Mouse (Mus musculus): Measurements from ENCODE around the gene Pdia5. TPM values are rescaled to one million over a fixed set of nuclear protein-coding genes. Genes with fewer than 3 reads are reported as not detected.

Pdia5 gene
- total and polyA plus RNA-seq, 2 experiments from 2014 or later: 3.1 to 13.7 TPM

GRCm38 (mm10) chr16:35379344-35379743 is 111.3 kb downstream of the Pdia5 start:
- TF ChIP-seq CTCF (IDR thresholded peaks at IDR 0.05; ENCODE audit: low read depth): no peak
- no peak for TF ChIP-seq EP300 (IDR thresholded peaks at IDR 0.05; ENCODE audit: low read depth)
- H3K4me1 ChIP-seq (ENCODE audit: control insufficient read depth, insufficient read depth): no peaks in the 10 kb centered on the region
- no peaks in the 10 kb centered on the region for H3K9me3 ChIP-seq (replicated peaks; ENCODE audit: control insufficient read depth, low read length)
- H3K9ac ChIP-seq (replicated peaks; ENCODE audit: low read depth, low read length): no peak overlapping the region
- H3K36me3 ChIP-seq (replicated peaks; ENCODE audit: control insufficient read depth, insufficient read depth, low read length): no peaks in the 10 kb centered on the region
- H3K4me2 ChIP-seq (ENCODE audit: low read depth, low read length): no peak overlapping the region
- no peak overlapping the region for H3K27ac ChIP-seq (ENCODE audit: low read depth)
- DNase-seq (ENCODE audit: low spot score) (no peak), ATAC-seq (ENCODE audit: insufficient read depth, low read depth) (no peak)
- WGBS: 69% methylated on average over 3 of the region's 3 CpGs
- no peaks in the 10 kb centered on the region for H3K27me3 ChIP-seq (ENCODE audit: control insufficient read depth, insufficient read depth, low read length)
- no peak overlapping the region for H3K4me3 ChIP-seq (ENCODE audit: low read depth, low read length)

GRCm38 (mm10) chr16:35364063-35364428 is 126.6 kb downstream of the Pdia5 start:
- H3K4me3 ChIP-seq (ENCODE audit: low read depth, low read length): peak overlapping the region; percentile 63
- H3K27ac ChIP-seq (ENCODE audit: low read depth): no peak overlapping the region; the same call in 1 of the 2 replicates
- H3K4me2 ChIP-seq (ENCODE audit: low read depth, low read length): peak overlapping the region; percentile 94
- H3K4me1 ChIP-seq (ENCODE audit: control insufficient read depth, insufficient read depth): peaks cover 7% of the 10 kb centered on the region; the same call in 1 of the 2 replicates
- ATAC-seq (ENCODE audit: insufficient read depth, low read depth) (no peak), DNase-seq (ENCODE audit: low spot score) (no peak)
- peak overlapping the region; percentile 36 for H3K9ac ChIP-seq (replicated peaks; ENCODE audit: low read depth, low read length)
- WGBS: 1% methylated on average over 7 of the region's 7 CpGs
- peaks cover 12% of the 10 kb centered on the region for H3K36me3 ChIP-seq (replicated peaks; ENCODE audit: control insufficient read depth, insufficient read depth, low read length)
- TF ChIP-seq EP300 (IDR thresholded peaks at IDR 0.05; ENCODE audit: low read depth) (no peak), CTCF (IDR thresholded peaks at IDR 0.05; ENCODE audit: low read depth) (no peak)
- no peaks in the 10 kb centered on the region for H3K27me3 ChIP-seq (ENCODE audit: control insufficient read depth, insufficient read depth, low read length)
- H3K9me3 ChIP-seq (replicated peaks; ENCODE audit: control insufficient read depth, low read length): no peaks in the 10 kb centered on the region

GRCm38 (mm10) chr16:35363150-35364062 is 127.3 kb downstream of the Pdia5 start, which contains the start of gene Sec22a:
TSS of gene Sec22a (minus strand) at chr16:35363918.
- Histone ChIP-seq H3K9me3 (replicated peaks; ENCODE audit: control insufficient read depth, low read length) (no peaks in the 10 kb centered on the region), H3K9ac (replicated peaks; ENCODE audit: low read depth, low read length) (peak within 1 kb of the TSS; percentile 83), H3K4me1 (ENCODE audit: control insufficient read depth, insufficient read depth) (peaks cover 7% of the 10 kb centered on the region; the same call in 1 of the 2 replicates), H3K4me3 (ENCODE audit: low read depth, low read length) (peak within 1 kb of the TSS; percentile 63), H3K27me3 (ENCODE audit: control insufficient read depth, insufficient read depth, low read length) (no peaks in the 10 kb centered on the region), H3K4me2 (ENCODE audit: low read depth, low read length) (peak within 1 kb of the TSS; percentile 94), H3K36me3 (replicated peaks; ENCODE audit: control insufficient read depth, insufficient read depth, low read length) (peaks cover 15% of the 10 kb centered on the region), H3K27ac (ENCODE audit: low read depth) (peak within 1 kb of the TSS; percentile 69)
- under 1% methylated on average over 67 of the region's 67 CpGs for WGBS
- TF ChIP-seq CTCF (IDR thresholded peaks at IDR 0.05; ENCODE audit: low read depth): no peak
- no peak for TF ChIP-seq EP300 (IDR thresholded peaks at IDR 0.05; ENCODE audit: low read depth)
- peak; percentile 99 for ATAC-seq (ENCODE audit: insufficient read depth, low read depth)
- peak; percentile 92 for DNase-seq (ENCODE audit: low spot score)

GRCm38 (mm10) chr16:35362221-35362620 is 128.5 kb downstream of the Pdia5 start:
- no peak overlapping the region for H3K27ac ChIP-seq (ENCODE audit: low read depth)

GRCm38 (mm10) chr16:35360593-35360992 is 130.1 kb downstream of the Pdia5 start:
- H3K4me1 ChIP-seq (ENCODE audit: control insufficient read depth, insufficient read depth): peaks cover 7% of the 10 kb centered on the region; the same call in 1 of the 2 replicates
- no peak for DNase-seq (ENCODE audit: low spot score)
- ATAC-seq (ENCODE audit: insufficient read depth, low read depth): no peak
- TF ChIP-seq EP300 (IDR thresholded peaks at IDR 0.05; ENCODE audit: low read depth): no peak
- peak; percentile 63 for TF ChIP-seq CTCF (IDR thresholded peaks at IDR 0.05; ENCODE audit: low read depth)
- 35% methylated on average over 6 of the region's 6 CpGs for WGBS
- peaks cover 19% of the 10 kb centered on the region for H3K36me3 ChIP-seq (replicated peaks; ENCODE audit: control insufficient read depth, insufficient read depth, low read length)
- H3K4me2 ChIP-seq (ENCODE audit: low read depth, low read length): no peak overlapping the region
- no peaks in the 10 kb centered on the region for H3K9me3 ChIP-seq (replicated peaks; ENCODE audit: control insufficient read depth, low read length)
- H3K27me3 ChIP-seq (ENCODE audit: control insufficient read depth, insufficient read depth, low read length): no peaks in the 10 kb centered on the region
- H3K4me3 ChIP-seq (ENCODE audit: low read depth, low read length): no peak overlapping the region
- no peak overlapping the region for H3K27ac ChIP-seq (ENCODE audit: low read depth)
- no peak overlapping the region for H3K9ac ChIP-seq (replicated peaks; ENCODE audit: low read depth, low read length)

More at GRCm38 (mm10) chr16:35362221-35362620, 128.5 kb downstream of the Pdia5 start:
- Histone ChIP-seq H3K27me3 (ENCODE audit: control insufficient read depth, insufficient read depth, low read length) (no peaks in the 10 kb centered on the region), H3K36me3 (replicated peaks; ENCODE audit: control insufficient read depth, insufficient read depth, low read length) (peaks cover 15% of the 10 kb centered on the region), H3K9me3 (replicated peaks; ENCODE audit: control insufficient read depth, low read length) (no peaks in the 10 kb centered on the region), H3K4me3 (ENCODE audit: low read depth, low read length) (no peak overlapping the region), H3K4me1 (ENCODE audit: control insufficient read depth, insufficient read depth) (peaks cover 7% of the 10 kb centered on the region; the same call in 1 of the 2 replicates), H3K9ac (replicated peaks; ENCODE audit: low read depth, low read length) (no peak overlapping the region), H3K4me2 (ENCODE audit: low read depth, low read length) (no peak overlapping the region)
- no peak for TF ChIP-seq EP300 (IDR thresholded peaks at IDR 0.05; ENCODE audit: low read depth)
- TF ChIP-seq CTCF (IDR thresholded peaks at IDR 0.05; ENCODE audit: low read depth): no peak
- DNase-seq (ENCODE audit: low spot score): no peak
- ATAC-seq (ENCODE audit: insufficient read depth, low read depth): no peak
- 86% methylated on average over 2 of the region's 2 CpGs for whole genome bisulfite sequencing

Data from heart, postnatal 0 days (tissue).